21 mouse cellular contexts compared by ENCODE assay signal in genomic region chr7:27131387-27131786, GRCm38 (mm10). TPM values are rescaled to one million over a fixed set of nuclear protein-coding genes. Genes with fewer than 3 reads are reported as not detected.
DNase-seq lines count a peak whose midpoint lies in the region; ATAC-seq and TF ChIP-seq lines count a peak whose summit lies in the region.
"Had no signal": no experiment of that assay in that cellular context is flagged by ENCODE, and none has a peak within 500 bp of the region (broad histone marks: within the 10 kb centered on the region; RNA-seq: fewer than 3 reads in every experiment).

No protein-coding gene starts in this region.

- no peak for ATAC-seq in lung, postnatal 0 days
- ATAC-seq: forebrain, embryonic 16.5 days had no signal

- 66% methylated on average over 2 of the region's 2 CpGs for WGBS in kidney, adult 2 months
- WGBS in lung, postnatal 0 days, result 67% methylated on average over 2 of the region's 2 CpGs

- no peaks in the 10 kb centered on the region for H3K27me3 ChIP-seq in kidney, adult 2 months (replicated peaks; ENCODE audit: control insufficient read depth, insufficient read depth, low read length)
- no peaks in the 10 kb centered on the region for H3K27me3 ChIP-seq in lung, postnatal 0 days (replicated peaks; ENCODE audit: insufficient read depth, low read length)
- H3K27me3 ChIP-seq: heart, embryonic 15.5 days; liver, embryonic 13.5 days had no signal

- H3K4me3 ChIP-seq in kidney, adult 2 months (ENCODE audit: insufficient read depth, low read depth, low read length), result no peak overlapping the region
- H3K4me3 ChIP-seq in lung, postnatal 0 days (ENCODE audit: low read depth, low read length), result no peak overlapping the region
- H3K4me3 ChIP-seq: erythroblast, embryonic 14.5 days; heart, embryonic 15.5 days; liver, embryonic 13.5 days had no signal

- TF ChIP-seq POLR2A in kidney, adult 2 months (IDR thresholded peaks at IDR 0.05; ENCODE audit: low read depth, low read length), result no peak

- DNase-seq in kidney, adult 2 months, result no peak
- no peak for DNase-seq in kidney, postnatal 10 days
- DNase-seq in lung, postnatal 0 days (ENCODE audit: low spot score), result no peak
- no peak for DNase-seq in lung, postnatal 10 days
- peak; percentile 35 for DNase-seq in ZHBTc4 (ENCODE audit: low read depth, low spot score)
- no peak for DNase-seq in cerebellum, adult 11-12 months
- DNase-seq in left cerebral cortex, adult 11 months (ENCODE audit: low spot score), result no peak
- DNase-seq: adrenal gland, postnatal 10 days; cerebellum, adult 2 months; kidney, postnatal 14 days; liver, embryonic 13.5 days; thymus, adult 18-20 months had no signal

- no peaks in the 10 kb centered on the region for H3K9me3 ChIP-seq in lung, postnatal 0 days (ENCODE audit: low read length)
- H3K9me3 ChIP-seq: heart, embryonic 15.5 days; liver, embryonic 13.5 days had no signal

- H3K27ac ChIP-seq in kidney, adult 2 months (ENCODE audit: insufficient read depth, low read depth, low read length), result no peak overlapping the region
- no peak overlapping the region for H3K27ac ChIP-seq in lung, postnatal 0 days (ENCODE audit: low read length)
- H3K27ac ChIP-seq: heart, embryonic 15.5 days; liver, embryonic 13.5 days had no signal

- H3K4me2 ChIP-seq in lung, postnatal 0 days (replicated peaks; ENCODE audit: low read depth, low read length), result no peak overlapping the region
- H3K4me2 ChIP-seq: heart, embryonic 15.5 days; liver, embryonic 13.5 days had no signal

- no peak for TF ChIP-seq EP300 in lung, postnatal 0 days (IDR thresholded peaks at IDR 0.05)

- peaks cover 11% of the 10 kb centered on the region; the same call in 1 of the 2 replicates for H3K4me1 ChIP-seq in kidney, adult 2 months (ENCODE audit: control insufficient read depth, insufficient read depth, low read length)
- H3K4me1 ChIP-seq in lung, postnatal 0 days (ENCODE audit: insufficient read depth, low read depth, low read length), result no peaks in the 10 kb centered on the region

- TF ChIP-seq CTCF in kidney, adult 2 months (conservative IDR thresholded peaks at IDR 0.05; ENCODE audit: insufficient read depth, insufficient read length, low read depth, low read length), result peak; percentile 30; the same call in 1 of the 2 replicates
- peak; percentile 22; the same call in 1 of the 2 replicates for TF ChIP-seq CTCF in lung, postnatal 0 days (IDR thresholded peaks at IDR 0.05)

- H3K36me3 ChIP-seq in kidney, adult 2 months (ENCODE audit: control insufficient read depth, insufficient read depth, low read length), result no peaks in the 10 kb centered on the region
- no peaks in the 10 kb centered on the region for H3K36me3 ChIP-seq in lung, postnatal 0 days (ENCODE audit: insufficient read depth, low read length)
- H3K36me3 ChIP-seq: heart, embryonic 15.5 days; liver, embryonic 13.5 days had no signal

- H3K9ac ChIP-seq in lung, postnatal 0 days (replicated peaks; ENCODE audit: low read depth), result no peak overlapping the region
- H3K9ac ChIP-seq: heart, embryonic 15.5 days; liver, embryonic 13.5 days had no signal

RNA-seq across cellular contexts. Expression of gene Cyp2f2, which starts 11.7 kb away (rescaled TPM):
- 5.3 and 6.5 TPM in 2 replicates for polyA plus RNA-seq in kidney, adult 2 months (2012; rRNA removed)
- 585 and 665 TPM in 2 replicates for polyA plus RNA-seq in lung, postnatal 0 days (2015; fragmentation: Nextera tagmentation; extraction: Ambion mirVana)
- polyA plus RNA-seq: C2C12; embryonic facial prominence, embryonic 11.5 days; erythroblast, embryonic 14.5 days; forebrain, embryonic 16.5 days; hindbrain, embryonic 11.5 days; intestine, embryonic 14.5 days; neural tube, embryonic 14.5 days had no signal

RNA-seq across cellular contexts. Expression of gene Cyp2t4, which starts 22.1 kb away (rescaled TPM):
- polyA plus RNA-seq in kidney, adult 2 months (2012; rRNA removed), result not detected in 2 replicates
- polyA plus RNA-seq in lung, postnatal 0 days (2015; fragmentation: Nextera tagmentation; extraction: Ambion mirVana), result 0.14 TPM in 1 of 2 replicates, not detected in the other
- polyA plus RNA-seq: C2C12; cerebellum, adult 2 months; embryonic facial prominence, embryonic 11.5 days; erythroblast, embryonic 14.5 days; heart, embryonic 15.5 days; hindbrain, embryonic 11.5 days; urinary bladder, adult 2 months had no signal

RNA-seq across cellular contexts. Expression of gene Egln2, which starts 35.2 kb away (rescaled TPM):
- 84.9 and 93.7 TPM in 2 replicates for polyA plus RNA-seq in kidney, adult 2 months (2012; rRNA removed)
- 68.0 and 75.1 TPM in 2 replicates for polyA plus RNA-seq in lung, postnatal 0 days (2015; fragmentation: Nextera tagmentation; extraction: Ambion mirVana)

RNA-seq across cellular contexts. Expression of gene Rab4b, which starts 47.3 kb away (rescaled TPM):
- polyA plus RNA-seq in kidney, adult 2 months (2012; rRNA removed), result 55.9 and 57.4 TPM in 2 replicates
- polyA plus RNA-seq in lung, postnatal 0 days (2015; fragmentation: Nextera tagmentation; extraction: Ambion mirVana), result 79.6 and 82.3 TPM in 2 replicates

RNA-seq across cellular contexts. Expression of gene Gm21983, which starts 49.5 kb away (rescaled TPM):
- polyA plus RNA-seq in kidney, adult 2 months (2012; rRNA removed), result not detected in 2 replicates
- 0.35 TPM in 1 of 2 replicates, not detected in the other for polyA plus RNA-seq in lung, postnatal 0 days (2015; fragmentation: Nextera tagmentation; extraction: Ambion mirVana)
- polyA plus RNA-seq: cerebellum, adult 2 months; embryonic facial prominence, embryonic 11.5 days; erythroblast, embryonic 14.5 days; forebrain, embryonic 16.5 days; heart, embryonic 15.5 days; hindbrain, embryonic 11.5 days; intestine, embryonic 14.5 days; liver, embryonic 13.5 days; neural tube, embryonic 14.5 days; urinary bladder, adult 2 months had no signal

Comparison
In these comparisons a context has a peak if more than half of its experiments do, and no peak if none do; other contexts are left out.
1. RNA of gene Cyp2f2, which starts 11.7 kb away (polyA plus RNA-seq): 585 to 665 TPM in lung, postnatal 0 days; 5.3 to 6.5 TPM in kidney, adult 2 months; every median in the first group is over 10 times any median in the second.